Mouse (Mus musculus): Measurements from ENCODE around the gene Olfr1076. TPM values are rescaled to one million over a fixed set of nuclear protein-coding genes. Genes with fewer than 3 reads are reported as not detected.
A peak's percentile ranks its signal among the peaks of the same experiment; 100 is the strongest.
"Not testable (repeated sequence)": the region's sequence is repeated elsewhere in the genome, so short reads cannot be mapped to it uniquely, and the experiment has no call there.

The Olfr1076 gene
- polyA plus RNA-seq (2015; fragmentation: Nextera tagmentation; extraction: Ambion mirVana) = not detected in 2 replicates

GRCm38 (mm10) chr2:86508161-86508560, at the start of gene Olfr1076:
Gene Olfr1076 (plus strand): TSS chr2:86508461.
- no peak for TF ChIP-seq EP300 (IDR thresholded peaks at IDR 0.05)
- TF ChIP-seq CTCF (IDR thresholded peaks at IDR 0.05) = no peak
- Histone ChIP-seq H3K9me3 (ENCODE audit: low read length) (no peaks in the 10 kb centered on the region), H3K36me3 (ENCODE audit: insufficient read depth, low read length) (no peaks in the 10 kb centered on the region), H3K4me2 (replicated peaks; ENCODE audit: low read depth, low read length) (no peak within 1 kb of the TSS), H3K9ac (replicated peaks; ENCODE audit: low read depth) (no peak within 1 kb of the TSS), H3K27ac (ENCODE audit: low read length) (no peak within 1 kb of the TSS), H3K27me3 (replicated peaks; ENCODE audit: insufficient read depth, low read length) (no peaks in the 10 kb centered on the region), H3K4me3 (ENCODE audit: low read depth, low read length) (no peak within 1 kb of the TSS), H3K4me1 (ENCODE audit: insufficient read depth, low read depth, low read length) (no peaks in the 10 kb centered on the region)
- DNase-seq (ENCODE audit: low spot score) (no peak), ATAC-seq (no peak)
- 78% methylated on average over 1 of the region's 1 CpGs for WGBS

- WGBS = 69% methylated on average over 1 of the region's 1 CpGs
- TF ChIP-seq CTCF (IDR thresholded peaks at IDR 0.05) (no peak), EP300 (IDR thresholded peaks at IDR 0.05) (no peak)
- Histone ChIP-seq H3K27me3 (replicated peaks; ENCODE audit: insufficient read depth, low read length) (no peaks in the 10 kb centered on the region), H3K4me3 (ENCODE audit: low read depth, low read length) (no peak overlapping the region), H3K27ac (ENCODE audit: low read length) (no peak overlapping the region), H3K9ac (replicated peaks; ENCODE audit: low read depth) (no peak overlapping the region), H3K36me3 (ENCODE audit: insufficient read depth, low read length) (no peaks in the 10 kb centered on the region), H3K9me3 (ENCODE audit: low read length) (no peaks in the 10 kb centered on the region), H3K4me2 (replicated peaks; ENCODE audit: low read depth, low read length) (no peak overlapping the region), H3K4me1 (ENCODE audit: insufficient read depth, low read depth, low read length) (no peaks in the 10 kb centered on the region)
- DNase-seq (ENCODE audit: low spot score) (no peak), ATAC-seq (no peak)
Measured at GRCm38 (mm10) chr2:86460434-86460833, 47.8 kb upstream of the Olfr1076 start.

- Histone ChIP-seq H3K27me3 (replicated peaks; ENCODE audit: insufficient read depth, low read length) (no peaks in the 10 kb centered on the region), H3K4me2 (replicated peaks; ENCODE audit: low read depth, low read length) (no peak overlapping the region), H3K4me3 (ENCODE audit: low read depth, low read length) (no peak overlapping the region), H3K4me1 (ENCODE audit: insufficient read depth, low read depth, low read length) (no peaks in the 10 kb centered on the region), H3K36me3 (ENCODE audit: insufficient read depth, low read length) (no peaks in the 10 kb centered on the region), H3K27ac (ENCODE audit: low read length) (no peak overlapping the region), H3K9ac (replicated peaks; ENCODE audit: low read depth) (no peak overlapping the region), H3K9me3 (ENCODE audit: low read length) (no peaks in the 10 kb centered on the region)
- WGBS = 26% methylated on average over 10 of the region's 10 CpGs
- ATAC-seq (no peak), DNase-seq (ENCODE audit: low spot score) (peak; percentile 9)
- no peak for TF ChIP-seq EP300 (IDR thresholded peaks at IDR 0.05)
- TF ChIP-seq CTCF (IDR thresholded peaks at IDR 0.05) = peak; percentile 73
Measured at GRCm38 (mm10) chr2:86464442-86465109, 43.7 kb upstream of the Olfr1076 start.

- WGBS = 39% methylated on average over 1 of the region's 1 CpGs
- Histone ChIP-seq H3K9ac (replicated peaks; ENCODE audit: low read depth) (no peak within 1 kb of the TSS), H3K4me1 (ENCODE audit: insufficient read depth, low read depth, low read length) (no peaks in the 10 kb centered on the region), H3K27me3 (replicated peaks; ENCODE audit: insufficient read depth, low read length) (no peaks in the 10 kb centered on the region), H3K9me3 (ENCODE audit: low read length) (no peaks in the 10 kb centered on the region), H3K27ac (ENCODE audit: low read length) (no peak within 1 kb of the TSS), H3K36me3 (ENCODE audit: insufficient read depth, low read length) (no peaks in the 10 kb centered on the region), H3K4me3 (ENCODE audit: low read depth, low read length) (no peak within 1 kb of the TSS), H3K4me2 (replicated peaks; ENCODE audit: low read depth, low read length) (no peak within 1 kb of the TSS)
- DNase-seq (ENCODE audit: low spot score) (no peak), ATAC-seq (no peak)
- TF ChIP-seq EP300 (IDR thresholded peaks at IDR 0.05) (no peak), CTCF (IDR thresholded peaks at IDR 0.05) (no peak)
Measured at GRCm38 (mm10) chr2:86487286-86487685, 21.0 kb upstream of the Olfr1076 start, which contains the start of gene Olfr228. Gene Olfr228 (minus strand): TSS chr2:86487386.

GRCm38 (mm10) chr2:86530991-86531390, 22.7 kb downstream of the Olfr1076 start:
- Histone ChIP-seq H3K36me3 (ENCODE audit: insufficient read depth, low read length) (no peaks in the 10 kb centered on the region), H3K4me2 (replicated peaks; ENCODE audit: low read depth, low read length) (no peak overlapping the region), H3K4me3 (ENCODE audit: low read depth, low read length) (no peak overlapping the region), H3K27me3 (replicated peaks; ENCODE audit: insufficient read depth, low read length) (no peaks in the 10 kb centered on the region), H3K27ac (ENCODE audit: low read length) (no peak overlapping the region), H3K9ac (replicated peaks; ENCODE audit: low read depth) (no peak overlapping the region), H3K9me3 (ENCODE audit: low read length) (no peaks in the 10 kb centered on the region), H3K4me1 (ENCODE audit: insufficient read depth, low read depth, low read length) (no peaks in the 10 kb centered on the region)
- 68% methylated on average over 1 of the region's 1 CpGs for WGBS
- no peak for TF ChIP-seq EP300 (IDR thresholded peaks at IDR 0.05)
- no peak for TF ChIP-seq CTCF (IDR thresholded peaks at IDR 0.05)
- no peak for DNase-seq (ENCODE audit: low spot score)
- ATAC-seq = no peak

- DNase-seq (ENCODE audit: low spot score) (no peak), ATAC-seq (no peak)
- TF ChIP-seq EP300 (IDR thresholded peaks at IDR 0.05) = no peak
- no peak within 1 kb of the TSS for H3K4me2 ChIP-seq (replicated peaks; ENCODE audit: low read depth, low read length)
- H3K27me3 ChIP-seq (replicated peaks; ENCODE audit: insufficient read depth, low read length) = no peaks in the 10 kb centered on the region
- H3K4me1 ChIP-seq (ENCODE audit: insufficient read depth, low read depth, low read length) = no peaks in the 10 kb centered on the region
- no peak within 1 kb of the TSS for H3K4me3 ChIP-seq (ENCODE audit: low read depth, low read length)
- WGBS = 47% methylated on average over 1 of the region's 1 CpGs
- H3K27ac ChIP-seq (ENCODE audit: low read length) = no peak within 1 kb of the TSS
- no peaks in the 10 kb centered on the region for H3K9me3 ChIP-seq (ENCODE audit: low read length)
- no peaks in the 10 kb centered on the region for H3K36me3 ChIP-seq (ENCODE audit: insufficient read depth, low read length)
- H3K9ac ChIP-seq (replicated peaks; ENCODE audit: low read depth) = no peak within 1 kb of the TSS
Measured at GRCm38 (mm10) chr2:86542380-86542779, 34.1 kb downstream of the Olfr1076 start, which contains the start of gene Olfr1079. Gene Olfr1079 (minus strand): TSS chr2:86542480.

GRCm38 (mm10) chr2:86558135-86558534, 49.9 kb downstream of the Olfr1076 start, which contains the start of gene Olfr1080:
Gene Olfr1080 (minus strand): TSS chr2:86558235.
- H3K27me3 ChIP-seq (replicated peaks; ENCODE audit: insufficient read depth, low read length); H3K27ac ChIP-seq (ENCODE audit: low read length); H3K9ac ChIP-seq (replicated peaks; ENCODE audit: low read depth); ATAC-seq; H3K4me3 ChIP-seq (ENCODE audit: low read depth, low read length); DNase-seq (ENCODE audit: low spot score); H3K9me3 ChIP-seq (ENCODE audit: low read length); H3K4me1 ChIP-seq (ENCODE audit: insufficient read depth, low read depth, low read length); H3K4me2 ChIP-seq (replicated peaks; ENCODE audit: low read depth, low read length); H3K36me3 ChIP-seq (ENCODE audit: insufficient read depth, low read length): not testable (repeated sequence)

Other genes starting within 250 kb of the Olfr1076 start
- not detected in 2 replicates for gene Olfr1051, start 229.4 kb upstream of the Olfr1076 start, polyA plus RNA-seq (2015; fragmentation: Nextera tagmentation; extraction: Ambion mirVana)
- not detected in 2 replicates for gene Olfr1052, start 216.0 kb upstream of the Olfr1076 start, polyA plus RNA-seq (2015; fragmentation: Nextera tagmentation; extraction: Ambion mirVana)
- not detected in 2 replicates for gene Olfr1053, start 193.2 kb upstream of the Olfr1076 start, polyA plus RNA-seq (2015; fragmentation: Nextera tagmentation; extraction: Ambion mirVana)
- gene Olfr1054, start 173.0 kb upstream of the Olfr1076 start, polyA plus RNA-seq (2015; fragmentation: Nextera tagmentation; extraction: Ambion mirVana) = not detected in 2 replicates
- not detected in 2 replicates for gene Olfr1055, start 158.2 kb upstream of the Olfr1076 start, polyA plus RNA-seq (2015; fragmentation: Nextera tagmentation; extraction: Ambion mirVana)
- not detected in 2 replicates for gene Olfr1056, start 146.0 kb upstream of the Olfr1076 start, polyA plus RNA-seq (2015; fragmentation: Nextera tagmentation; extraction: Ambion mirVana)
- gene Olfr1057, start 130.1 kb upstream of the Olfr1076 start, polyA plus RNA-seq (2015; fragmentation: Nextera tagmentation; extraction: Ambion mirVana) = not detected in 2 replicates
- not detected in 2 replicates for gene Olfr1058, start 119.9 kb upstream of the Olfr1076 start, polyA plus RNA-seq (2015; fragmentation: Nextera tagmentation; extraction: Ambion mirVana)
- gene Olfr1061, start 94.4 kb upstream of the Olfr1076 start, polyA plus RNA-seq (2015; fragmentation: Nextera tagmentation; extraction: Ambion mirVana) = not detected in 2 replicates
- not detected in 2 replicates for gene Olfr1062, start 81.7 kb upstream of the Olfr1076 start, polyA plus RNA-seq (2015; fragmentation: Nextera tagmentation; extraction: Ambion mirVana)
- not detected in 2 replicates for gene Olfr1065, start 57.9 kb upstream of the Olfr1076 start, polyA plus RNA-seq (2015; fragmentation: Nextera tagmentation; extraction: Ambion mirVana)
- not detected in 2 replicates for gene Olfr1066, start 52.2 kb upstream of the Olfr1076 start, polyA plus RNA-seq (2015; fragmentation: Nextera tagmentation; extraction: Ambion mirVana)
- not detected in 2 replicates for gene Olfr228, start 21.1 kb upstream of the Olfr1076 start, polyA plus RNA-seq (2015; fragmentation: Nextera tagmentation; extraction: Ambion mirVana)
- not detected in 2 replicates for gene Olfr1079, start 34.0 kb downstream of the Olfr1076 start, polyA plus RNA-seq (2015; fragmentation: Nextera tagmentation; extraction: Ambion mirVana)
- gene Olfr1080, start 49.8 kb downstream of the Olfr1076 start, polyA plus RNA-seq (2015; fragmentation: Nextera tagmentation; extraction: Ambion mirVana) = not detected in 2 replicates
- not detected in 2 replicates for gene Olfr1082, start 90.5 kb downstream of the Olfr1076 start, polyA plus RNA-seq (2015; fragmentation: Nextera tagmentation; extraction: Ambion mirVana)
- not detected in 2 replicates for gene Olfr1084, start 131.3 kb downstream of the Olfr1076 start, polyA plus RNA-seq (2015; fragmentation: Nextera tagmentation; extraction: Ambion mirVana)
- gene Olfr1085, start 153.6 kb downstream of the Olfr1076 start, polyA plus RNA-seq (2015; fragmentation: Nextera tagmentation; extraction: Ambion mirVana) = not detected in 2 replicates
- not detected in 2 replicates for gene Olfr1086, start 171.6 kb downstream of the Olfr1076 start, polyA plus RNA-seq (2015; fragmentation: Nextera tagmentation; extraction: Ambion mirVana)
- gene Olfr1087, start 189.9 kb downstream of the Olfr1076 start, polyA plus RNA-seq (2015; fragmentation: Nextera tagmentation; extraction: Ambion mirVana) = not detected in 2 replicates
- gene Olfr1089, start 225.2 kb downstream of the Olfr1076 start, polyA plus RNA-seq (2015; fragmentation: Nextera tagmentation; extraction: Ambion mirVana) = not detected in 2 replicates

Measured in lung, postnatal 0 days (tissue).